ENCODE assay signal across 8 mouse cellular contexts in the genomic region with DNA sequence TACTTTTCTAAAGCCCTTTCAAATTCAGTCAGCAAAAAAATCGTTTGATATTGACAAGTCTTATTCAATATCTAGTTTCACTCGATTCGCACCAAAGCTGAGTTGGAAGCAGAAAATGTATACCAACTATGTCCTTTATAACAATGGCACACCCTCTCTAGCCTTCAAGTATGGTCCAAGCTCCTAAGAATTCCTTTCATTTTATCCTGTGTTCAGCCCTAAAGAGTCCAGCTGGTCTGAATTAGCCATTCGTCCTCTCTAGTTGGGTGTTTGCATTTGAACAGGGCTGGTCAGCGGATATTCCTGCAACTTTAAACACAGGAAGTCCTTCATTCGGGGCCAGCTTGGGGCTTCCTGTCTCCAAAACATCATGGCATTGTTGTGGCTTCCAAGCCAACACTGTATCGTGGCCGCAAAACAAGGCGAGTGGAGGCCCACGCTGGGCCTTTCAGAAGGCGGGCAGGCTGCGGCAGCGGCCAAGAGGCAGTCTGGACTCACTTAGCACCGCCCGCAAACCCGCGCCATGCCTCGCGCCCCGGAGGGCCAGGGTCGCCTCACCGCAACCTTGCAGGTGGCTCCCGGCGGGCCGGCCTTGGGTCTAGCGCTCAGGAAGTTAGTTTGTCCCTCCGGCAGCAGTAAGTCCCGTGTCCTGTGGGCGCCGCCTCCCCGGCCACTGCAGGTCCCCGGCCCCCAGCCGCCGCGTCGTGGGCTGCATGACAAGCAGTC.
DNase-seq lines count a peak whose midpoint lies in the region; ATAC-seq and TF ChIP-seq lines count a peak whose summit lies in the region.

No protein-coding gene starts in this region.

- peaks cover 64% of the 10 kb centered on the region for H3K4me1 ChIP-seq in kidney, embryonic 15.5 days

- H3K27me3 ChIP-seq in C2C12 (ENCODE audit: control insufficient read depth, insufficient read depth, insufficient read length): no peaks in the 10 kb centered on the region
- H3K27me3 ChIP-seq in kidney, embryonic 15.5 days: no peaks in the 10 kb centered on the region

- H3K4me3 ChIP-seq in C2C12 (ENCODE audit: insufficient read depth, poor library complexity, severe bottlenecking): peak overlapping the region; percentile 50
- H3K4me3 ChIP-seq in kidney, embryonic 15.5 days (replicated peaks): peak overlapping the region; percentile 76

- H3K4me2 ChIP-seq in kidney, embryonic 15.5 days: peak overlapping the region; percentile 85

- H3K79me2 ChIP-seq in C2C12 (ENCODE audit: control insufficient read depth, insufficient read depth): peaks cover 53% of the 10 kb centered on the region

- peaks cover 36% of the 10 kb centered on the region for H3K36me3 ChIP-seq in C2C12 (ENCODE audit: control insufficient read depth, insufficient read depth)
- H3K36me3 ChIP-seq in kidney, embryonic 15.5 days: peaks cover 23% of the 10 kb centered on the region

- peak; percentile 50 to 57 for DNase-seq in adrenal gland, adult 18-20 months (ENCODE audit: low spot score in 2 of 2)
- DNase-seq in adrenal gland, adult 2 months: no peak
- peak; percentile 52 to 61 for DNase-seq in cerebellum, postnatal 25 days
- DNase-seq in heart, adult 8-10 months (ENCODE audit: low spot score): peak; percentile 78
- DNase-seq in lung, postnatal 14 days: peak; percentile 59
- DNase-seq in ovary, postnatal 14 days (ENCODE audit: low spot score): peak; percentile 41

- 4% methylated on average over 36 of the region's 36 CpGs for WGBS in kidney, embryonic 15.5 days

- peak overlapping the region; percentile 74 for H3K9ac ChIP-seq in kidney, embryonic 15.5 days

- peak; percentile 64 for ATAC-seq in kidney, embryonic 15.5 days (replicated peaks; ENCODE audit: low FRiP score)

- H3K79me3 ChIP-seq in C2C12 (ENCODE audit: low read depth): peaks cover 47% of the 10 kb centered on the region

- H3K9me3 ChIP-seq in kidney, embryonic 15.5 days (replicated peaks): no peaks in the 10 kb centered on the region

- no peak for TF ChIP-seq CTCF in C2C12 (IDR thresholded peaks at IDR 0.05; ENCODE audit: control insufficient read depth, insufficient read depth, insufficient read length)

- H3K27ac ChIP-seq in kidney, embryonic 15.5 days: peak overlapping the region; percentile 97

- peak overlapping the region; percentile 89 for H3ac ChIP-seq in C2C12 (ENCODE audit: control insufficient read depth, insufficient read length, low read depth)

TF ChIP-seq in C2C12, 6 proteins besides CTCF, POLR2A, EP300 and RAD21:
- TF ChIP-seq MYOD1 (IDR thresholded peaks at IDR 0.05; ENCODE audit: control insufficient read depth, insufficient read length, low read depth): no peak
- TF ChIP-seq CEBPB (IDR thresholded peaks at IDR 0.05; ENCODE audit: low read depth): no peak
- no peak for TF ChIP-seq FOSL1 (IDR thresholded peaks at IDR 0.05; ENCODE audit: insufficient read depth, low read length, poor library complexity, severe bottlenecking)
- no peak for TF ChIP-seq MYOG (IDR thresholded peaks at IDR 0.05; ENCODE audit: control insufficient read depth, extremely low read depth, insufficient read length)
- peak; percentile 14 for TF ChIP-seq MAX (IDR thresholded peaks at IDR 0.05)
- no peak for TF ChIP-seq USF1 (IDR thresholded peaks at IDR 0.05; ENCODE audit: low read depth)
